Mouse (Mus musculus) intestine, embryonic 14.5 days (tissue): ENCODE results near the gene Ube2l3. TPM values are rescaled to one million over a fixed set of nuclear protein-coding genes. Genes with fewer than 3 reads are reported as not detected.
A peak's percentile ranks its signal among the peaks of the same experiment; 100 is the strongest.
"Not testable (repeated sequence)": the region's sequence is repeated elsewhere in the genome, so short reads cannot be mapped to it uniquely, and the experiment has no call there.

Source experiments
- ATAC-seq: fragments of 200-750 bp; cut with Nextera tagmentation; replicated peaks from 2 replicates; pipeline ENCODE4 v1.8.0; 2017; ENCODE audit warnings: low read depth, moderate number of reproducible peaks, moderate TSS enrichment, moderate library complexity; ENCODE audit not compliant: low FRiP score, low TSS enrichment
- DNase-seq: peaks from one replicate; pipeline ENCODE4 v3.0.0-alpha.2; 2018; ENCODE audit warnings: low spot score
- H3K27ac ChIP-seq: fragments of 300-500 bp; sonication (generic); 2 replicates; pipeline ENCODE4 v1.5.1; 2014; ENCODE audit warnings: low read depth, mild to moderate bottlenecking, control low read depth
- H3K27me3 ChIP-seq: fragments of 300-500 bp; sonication (generic); replicated peaks from 2 replicates; pipeline ENCODE4 v1.6.1; 2014; ENCODE audit warnings: low read length, control low read depth; ENCODE audit not compliant: control insufficient read depth, insufficient read depth
- H3K36me3 ChIP-seq: fragments of 300-500 bp; sonication (generic); 2 replicates; pipeline ENCODE4 v1.6.1; 2014; ENCODE audit warnings: low read length, control low read depth; ENCODE audit not compliant: control insufficient read depth, insufficient read depth
- H3K4me1 ChIP-seq: fragments of 300-500 bp; sonication (generic); replicated peaks from 2 replicates; pipeline ENCODE4 v1.6.1; 2014; ENCODE audit warnings: low read length, control low read depth, mixed read lengths; ENCODE audit not compliant: control insufficient read depth, insufficient read depth
- H3K4me2 ChIP-seq: fragments of 300-500 bp; sonication (generic); 2 replicates; pipeline ENCODE4 v1.6.1; 2014; ENCODE audit warnings: low read length
- H3K4me3 ChIP-seq: fragments of 300-500 bp; sonication (generic); 2 replicates; pipeline ENCODE4 v1.5.1; 2014; ENCODE audit warnings: low read depth, low read length, control low read depth, mixed read lengths
- H3K9ac ChIP-seq: fragments of 300-500 bp; sonication (generic); 2 replicates; pipeline ENCODE4 v1.6.1; 2014; ENCODE audit warnings: mild to moderate bottlenecking, low read length
- H3K9me3 ChIP-seq: fragments of 300-500 bp; sonication (generic); 2 replicates; pipeline ENCODE4 v1.6.1; 2016; ENCODE audit warnings: low read length, control low read depth; ENCODE audit not compliant: control insufficient read depth
- WGBS: fragments of 180-500 bp; shearing (Covaris S2); extraction: QIAGEN DNeasy Blood & Tissue Kit; methylation state at CpG from one replicate; pipeline ENCODE4 v1.1.7; 2014; 5-methylcytosine and 5-hydroxymethylcytosine counted together
- polyA plus RNA-seq: library from polyadenylated mRNA; unstranded; fragments of >200 nt; fragmentation: Nextera tagmentation; extraction: Ambion mirVana; gene quantifications from 2 replicates; pipeline ENCODE4 v1.2.1, GENCODE M21; 2014

The Ube2l3 gene
- polyA plus RNA-seq, 1 experiment from 2014 or later: 345 TPM

- Histone ChIP-seq H3K36me3 (no peaks in the 10 kb centered on the region), H3K4me2 (peak overlapping the region; percentile 76), H3K27ac (peak overlapping the region; percentile 91), H3K9me3 (no peaks in the 10 kb centered on the region), H3K27me3 (no peaks in the 10 kb centered on the region), H3K4me1 (peaks cover 45% of the 10 kb centered on the region), H3K9ac (peak overlapping the region; percentile 95; the same call in 1 of the 2 replicates), H3K4me3 (peak overlapping the region; percentile 94)
- 21% methylated on average over 9 of the region's 9 CpGs for WGBS
- DNase-seq: no peak
- no peak for ATAC-seq
These were observed 32.6 kb upstream of the Ube2l3 start for GRCm38 (mm10) chr16:17234916-17235665.

GRCm38 (mm10) chr16:17234499-17234895, 32.0 kb upstream of the Ube2l3 start:
- peak overlapping the region; percentile 76 for H3K4me2 ChIP-seq

GRCm38 (mm10) chr16:17233702-17234498, 31.5 kb upstream of the Ube2l3 start:
- DNase-seq: peak; percentile 88
- no peak; the same call in none of the 2 replicates for ATAC-seq
- Histone ChIP-seq H3K27me3 (no peaks in the 10 kb centered on the region), H3K9me3 (no peaks in the 10 kb centered on the region), H3K9ac (peak overlapping the region; percentile 95), H3K4me2 (peak overlapping the region; percentile 76), H3K27ac (peak overlapping the region; percentile 91), H3K4me1 (peaks cover 33% of the 10 kb centered on the region), H3K4me3 (peak overlapping the region; percentile 94), H3K36me3 (no peaks in the 10 kb centered on the region)
- WGBS: under 1% methylated on average over 62 of the region's 62 CpGs

More at GRCm38 (mm10) chr16:17234499-17234895, 32.0 kb upstream of the Ube2l3 start:
- ATAC-seq (no peak), DNase-seq (peak; percentile 77)
- Histone ChIP-seq H3K9ac (peak overlapping the region; percentile 95), H3K4me1 (peaks cover 39% of the 10 kb centered on the region), H3K36me3 (no peaks in the 10 kb centered on the region), H3K9me3 (no peaks in the 10 kb centered on the region), H3K27me3 (no peaks in the 10 kb centered on the region), H3K27ac (peak overlapping the region; percentile 91), H3K4me3 (peak overlapping the region; percentile 94)
- WGBS: under 1% methylated on average over 12 of the region's 12 CpGs

GRCm38 (mm10) chr16:17232794-17233701, 30.6 kb upstream of the Ube2l3 start, which contains the start of gene Hic2:
Gene Hic2 (plus strand): TSS chr16:17233572.
- H3K9me3 ChIP-seq: no peaks in the 10 kb centered on the region
- ATAC-seq (peak; percentile 99), DNase-seq (peak; percentile 95)
- peaks cover 29% of the 10 kb centered on the region for H3K4me1 ChIP-seq
- peak within 1 kb of the TSS; percentile 95 for H3K9ac ChIP-seq
- H3K27me3 ChIP-seq: no peaks in the 10 kb centered on the region
- WGBS: 3% methylated on average over 59 of the region's 59 CpGs
- H3K36me3 ChIP-seq: no peaks in the 10 kb centered on the region
- H3K4me3 ChIP-seq: peak within 1 kb of the TSS; percentile 94
- H3K4me2 ChIP-seq: peak within 1 kb of the TSS; percentile 76
- peak within 1 kb of the TSS; percentile 91 for H3K27ac ChIP-seq

GRCm38 (mm10) chr16:17231523-17231922, 29.1 kb upstream of the Ube2l3 start:
- not testable (repeated sequence) for H3K36me3 ChIP-seq, H3K27me3 ChIP-seq, H3K27ac ChIP-seq, H3K4me3 ChIP-seq, H3K9ac ChIP-seq, ATAC-seq, H3K9me3 ChIP-seq, H3K4me2 ChIP-seq, DNase-seq
- WGBS: 94% methylated on average over 2 of the region's 2 CpGs
- peaks cover 25% of the 10 kb centered on the region for H3K4me1 ChIP-seq

- ATAC-seq (no peak), DNase-seq (no peak)
- no peak overlapping the region for H3K9ac ChIP-seq
These were observed 24.0 kb upstream of the Ube2l3 start for GRCm38 (mm10) chr16:17226496-17226895.

GRCm38 (mm10) chr16:17225584-17225983, 23.1 kb upstream of the Ube2l3 start:
- Histone ChIP-seq H3K36me3 (no peaks in the 10 kb centered on the region), H3K9me3 (no peaks in the 10 kb centered on the region), H3K4me1 (no peaks in the 10 kb centered on the region), H3K4me3 (no peak overlapping the region), H3K4me2 (no peak overlapping the region), H3K27ac (no peak overlapping the region), H3K27me3 (0 out of 2 replicates have a peak, but pooled peaks cover 4% of the 10 kb centered on the region), H3K9ac (no peak overlapping the region)
- DNase-seq (no peak), ATAC-seq (no peak)
- WGBS: 88% methylated on average over 5 of the region's 5 CpGs

More at GRCm38 (mm10) chr16:17226496-17226895, 24.0 kb upstream of the Ube2l3 start:
- no peak overlapping the region for H3K4me3 ChIP-seq
- H3K4me2 ChIP-seq: no peak overlapping the region
- no peaks in the 10 kb centered on the region for H3K9me3 ChIP-seq
- H3K4me1 ChIP-seq: no peaks in the 10 kb centered on the region
- H3K27me3 ChIP-seq: 0 out of 2 replicates have a peak, but pooled peaks cover 4% of the 10 kb centered on the region
- no peak overlapping the region for H3K27ac ChIP-seq
- no peaks in the 10 kb centered on the region for H3K36me3 ChIP-seq

- Histone ChIP-seq H3K36me3 (no peaks in the 10 kb centered on the region), H3K27ac (no peak overlapping the region), H3K4me2 (no peak overlapping the region), H3K4me3 (no peak overlapping the region), H3K4me1 (no peaks in the 10 kb centered on the region), H3K27me3 (0 out of 2 replicates have a peak, but pooled peaks cover 4% of the 10 kb centered on the region), H3K9me3 (no peaks in the 10 kb centered on the region), H3K9ac (no peak overlapping the region)
- DNase-seq: peak; percentile 96
- WGBS: 33% methylated on average over 25 of the region's 25 CpGs
- peak; percentile 100 for ATAC-seq
These were observed 19.7 kb upstream of the Ube2l3 start for GRCm38 (mm10) chr16:17222197-17222596.
